Mouse (Mus musculus): ENCODE measurements around the gene Actg2. TPM values are rescaled to one million over a fixed set of nuclear protein-coding genes. Genes with fewer than 3 reads are reported as not detected.
A peak's percentile ranks its signal among the peaks of the same experiment; 100 is the strongest.

The Actg2 gene
- polyA plus RNA-seq, 1 experiment from 2014 or later = 2,265 TPM

- no peak overlapping the region for H3K27ac ChIP-seq (ENCODE audit: low read depth, low read length)
- H3K4me1 ChIP-seq (replicated peaks; ENCODE audit: control insufficient read depth, insufficient read depth, low read length) = no peaks in the 10 kb centered on the region
Observed at GRCm38 (mm10) chr6:83545778-83546177, 9.7 kb upstream of the Actg2 start.

GRCm38 (mm10) chr6:83541756-83542456, 5.8 kb upstream of the Actg2 start:
- no peak overlapping the region for H3K4me3 ChIP-seq (ENCODE audit: low read depth, low read length)
- WGBS = 64% methylated on average over 11 of the region's 11 CpGs
- H3K36me3 ChIP-seq (ENCODE audit: control insufficient read depth, insufficient read depth) = peaks cover 31% of the 10 kb centered on the region
- no peak for TF ChIP-seq CTCF (IDR thresholded peaks at IDR 0.05; ENCODE audit: low read depth)
- no peaks in the 10 kb centered on the region for H3K27me3 ChIP-seq (replicated peaks; ENCODE audit: control insufficient read depth, insufficient read depth, low read length)
- H3K4me1 ChIP-seq (replicated peaks; ENCODE audit: control insufficient read depth, insufficient read depth, low read length) = no peaks in the 10 kb centered on the region
- no peak overlapping the region for H3K4me2 ChIP-seq (replicated peaks; ENCODE audit: low read depth)
- peak overlapping the region; percentile 57 for H3K27ac ChIP-seq (ENCODE audit: low read depth, low read length)
- ATAC-seq = peak; percentile 36; the same call in 1 of the 2 replicates
- no peak overlapping the region for H3K9ac ChIP-seq (ENCODE audit: low read depth, low read length)
- H3K9me3 ChIP-seq (ENCODE audit: control insufficient read depth) = no peaks in the 10 kb centered on the region

More at GRCm38 (mm10) chr6:83545778-83546177, 9.7 kb upstream of the Actg2 start:
- Histone ChIP-seq H3K4me2 (replicated peaks; ENCODE audit: low read depth) (no peak overlapping the region), H3K9ac (ENCODE audit: low read depth, low read length) (no peak overlapping the region), H3K9me3 (ENCODE audit: control insufficient read depth) (no peaks in the 10 kb centered on the region), H3K27me3 (replicated peaks; ENCODE audit: control insufficient read depth, insufficient read depth, low read length) (no peaks in the 10 kb centered on the region), H3K4me3 (ENCODE audit: low read depth, low read length) (no peak overlapping the region), H3K36me3 (ENCODE audit: control insufficient read depth, insufficient read depth) (peaks cover 40% of the 10 kb centered on the region)
- no peak for TF ChIP-seq CTCF (IDR thresholded peaks at IDR 0.05; ENCODE audit: low read depth)
- WGBS = 79% methylated on average over 3 of the region's 3 CpGs
- ATAC-seq = no peak

GRCm38 (mm10) chr6:83540017-83540416, 4.0 kb upstream of the Actg2 start:
- no peaks in the 10 kb centered on the region for H3K9me3 ChIP-seq (ENCODE audit: control insufficient read depth)
- peaks cover 13% of the 10 kb centered on the region; the same call in 1 of the 2 replicates for H3K36me3 ChIP-seq (ENCODE audit: control insufficient read depth, insufficient read depth)
- no peak overlapping the region for H3K27ac ChIP-seq (ENCODE audit: low read depth, low read length)
- 45% methylated on average over 4 of the region's 4 CpGs for WGBS
- no peak overlapping the region for H3K9ac ChIP-seq (ENCODE audit: low read depth, low read length)
- no peak for TF ChIP-seq CTCF (IDR thresholded peaks at IDR 0.05; ENCODE audit: low read depth)
- no peak overlapping the region for H3K4me3 ChIP-seq (ENCODE audit: low read depth, low read length)
- no peak for ATAC-seq
- H3K4me1 ChIP-seq (replicated peaks; ENCODE audit: control insufficient read depth, insufficient read depth, low read length) = no peaks in the 10 kb centered on the region
- H3K4me2 ChIP-seq (replicated peaks; ENCODE audit: low read depth) = no peak overlapping the region
- H3K27me3 ChIP-seq (replicated peaks; ENCODE audit: control insufficient read depth, insufficient read depth, low read length) = no peaks in the 10 kb centered on the region

GRCm38 (mm10) chr6:83536795-83537059, 662 bp upstream of the Actg2 start:
- no peak for TF ChIP-seq CTCF (IDR thresholded peaks at IDR 0.05; ENCODE audit: low read depth)
- Histone ChIP-seq H3K36me3 (ENCODE audit: control insufficient read depth, insufficient read depth) (no peaks in the 10 kb centered on the region), H3K4me1 (replicated peaks; ENCODE audit: control insufficient read depth, insufficient read depth, low read length) (no peaks in the 10 kb centered on the region), H3K27me3 (replicated peaks; ENCODE audit: control insufficient read depth, insufficient read depth, low read length) (no peaks in the 10 kb centered on the region), H3K4me2 (replicated peaks; ENCODE audit: low read depth) (no peak overlapping the region), H3K4me3 (ENCODE audit: low read depth, low read length) (no peak overlapping the region), H3K27ac (ENCODE audit: low read depth, low read length) (peak overlapping the region; percentile 66; the same call in 1 of the 2 replicates), H3K9ac (ENCODE audit: low read depth, low read length) (no peak overlapping the region), H3K9me3 (ENCODE audit: control insufficient read depth) (no peaks in the 10 kb centered on the region)
- 50% methylated on average over 6 of the region's 6 CpGs for WGBS
- no peak for ATAC-seq

- TF ChIP-seq CTCF (IDR thresholded peaks at IDR 0.05; ENCODE audit: low read depth) = no peak
- no peaks in the 10 kb centered on the region for H3K27me3 ChIP-seq (replicated peaks; ENCODE audit: control insufficient read depth, insufficient read depth, low read length)
- no peaks in the 10 kb centered on the region for H3K9me3 ChIP-seq (ENCODE audit: control insufficient read depth)
- H3K4me1 ChIP-seq (replicated peaks; ENCODE audit: control insufficient read depth, insufficient read depth, low read length) = no peaks in the 10 kb centered on the region
- H3K9ac ChIP-seq (ENCODE audit: low read depth, low read length) = peak overlapping the region; percentile 38; the same call in 1 of the 2 replicates
- H3K36me3 ChIP-seq (ENCODE audit: control insufficient read depth, insufficient read depth) = no peaks in the 10 kb centered on the region
- H3K4me3 ChIP-seq (ENCODE audit: low read depth, low read length) = peak overlapping the region; percentile 14; the same call in 1 of the 2 replicates
- WGBS = 64% methylated on average over 2 of the region's 2 CpGs
- H3K27ac ChIP-seq (ENCODE audit: low read depth, low read length) = no peak overlapping the region; the same call in 1 of the 2 replicates
- H3K4me2 ChIP-seq (replicated peaks; ENCODE audit: low read depth) = peak overlapping the region; percentile 32; the same call in 1 of the 2 replicates
- 0 out of 2 replicates have a peak, but pooled peaks have one; percentile 33 for ATAC-seq
Observed at GRCm38 (mm10) chr6:83532608-83533007, 3.5 kb downstream of the Actg2 start.

GRCm38 (mm10) chr6:83523194-83523593, 12.9 kb downstream of the Actg2 start:
- 21% methylated on average over 6 of the region's 6 CpGs for WGBS
- no peak overlapping the region for H3K9ac ChIP-seq (ENCODE audit: low read depth, low read length)
- TF ChIP-seq CTCF (IDR thresholded peaks at IDR 0.05; ENCODE audit: low read depth) = no peak

More at GRCm38 (mm10) chr6:83523194-83523593, 12.9 kb downstream of the Actg2 start:
- ATAC-seq = no peak
- Histone ChIP-seq H3K9me3 (ENCODE audit: control insufficient read depth) (no peaks in the 10 kb centered on the region), H3K27ac (ENCODE audit: low read depth, low read length) (no peak overlapping the region), H3K27me3 (replicated peaks; ENCODE audit: control insufficient read depth, insufficient read depth, low read length) (no peaks in the 10 kb centered on the region), H3K4me3 (ENCODE audit: low read depth, low read length) (no peak overlapping the region), H3K4me2 (replicated peaks; ENCODE audit: low read depth) (no peak overlapping the region), H3K36me3 (ENCODE audit: control insufficient read depth, insufficient read depth) (no peaks in the 10 kb centered on the region), H3K4me1 (replicated peaks; ENCODE audit: control insufficient read depth, insufficient read depth, low read length) (0 out of 2 replicates have a peak, but pooled peaks cover 3% of the 10 kb centered on the region)
